Mouse (Mus musculus) MEL (cell line): Measurements from ENCODE around the gene Prkar1a.

Experiments
- JUND ChIP-seq: IDR thresholded peaks from 2 replicates; pipeline ENCODE4 v1.6.1; 2011; ENCODE audit warnings: low read depth, mild to moderate bottlenecking, improper control_type of control experiment, low read length
- MAZ ChIP-seq: IDR thresholded peaks from 2 replicates; pipeline ENCODE4 v1.6.1; 2012; ENCODE audit warnings: low read depth, mild to moderate bottlenecking, inconsistent platforms, low read length, improper control_type of control experiment
- TAL1 ChIP-seq: IDR thresholded peaks from 2 replicates; pipeline ENCODE4 v1.6.1; 2012; ENCODE audit warnings: mild to moderate bottlenecking, inconsistent platforms, low read length, moderate library complexity, mixed read lengths
- USF2 ChIP-seq, 2 experiments: IDR thresholded peaks; 2 replicates each; pipeline ENCODE4 v1.6.1; 2011 to 2012; ENCODE audit warnings: improper control_type of control experiment in 2 of 2, low read length in 2 of 2, borderline replicate concordance in 1 of 2, inconsistent platforms in 1 of 2, low read depth in 1 of 2, mild to moderate bottlenecking in 1 of 2; ENCODE audit not compliant: insufficient read depth in 1 of 2

DNA sequence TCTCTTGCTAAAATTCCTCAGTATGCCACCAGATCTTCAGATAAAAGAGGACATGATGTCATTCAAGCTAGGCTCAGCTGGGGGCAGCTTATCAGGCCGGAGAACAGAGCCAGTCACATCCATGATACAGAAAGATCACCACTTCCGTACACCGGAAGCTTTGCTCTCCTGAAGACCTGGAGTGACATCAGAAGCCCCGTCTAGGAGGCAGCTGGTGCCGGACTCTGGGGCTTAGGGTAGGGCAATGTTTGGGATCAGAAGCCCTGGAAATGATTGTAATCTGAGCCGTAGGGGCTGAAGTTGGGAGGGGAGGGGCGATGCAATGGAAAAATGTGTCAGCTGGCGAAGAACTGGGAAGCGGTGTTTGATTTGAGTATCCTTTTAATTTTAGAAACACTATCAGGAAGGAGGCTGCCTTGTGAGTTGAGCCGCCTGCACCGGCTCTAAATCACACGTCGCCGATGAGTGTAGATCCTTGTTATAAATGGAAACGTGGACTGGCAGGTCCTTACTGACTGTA lies 26.6 kb upstream of the Prkar1a start:
- TF ChIP-seq TAL1 (no peak), MAZ (0 out of 2 replicates have a peak, but pooled peaks have one; percentile 38), JUND (no peak), USF2 (IDR thresholded peaks at IDR 0.05; ENCODE audit: borderline replicate concordance in 1 of 2, insufficient read depth in 1 of 2, low read depth in 1 of 2, low read length in 2 of 2) (no peak)
